Mouse (Mus musculus): ENCODE data around the gene Dazl.

DNA sequence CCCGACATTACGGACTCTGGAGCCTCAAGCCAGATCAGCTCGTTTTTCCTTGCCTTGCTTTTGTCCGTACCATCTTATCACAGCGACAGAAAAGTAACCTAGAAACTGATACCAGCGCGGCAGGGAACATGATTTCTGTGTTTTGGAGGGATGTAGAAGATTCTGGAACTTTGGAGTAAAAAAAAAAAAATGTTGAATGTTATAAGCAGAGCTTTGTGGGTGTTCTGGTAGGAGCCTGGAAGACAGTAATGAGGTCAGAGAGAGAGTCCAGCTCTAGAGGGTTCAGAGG is 38.5 kb upstream of the Dazl start:
- TF ChIP-seq CTCF (IDR thresholded peaks at IDR 0.05; ENCODE audit: low read depth) (no peak), EP300 (IDR thresholded peaks at IDR 0.05; ENCODE audit: low read depth) (no peak)

All from heart, postnatal 0 days (tissue).